Mouse (Mus musculus) c-Kit-positive CD71-positive TER-119-positive erythroid progenitor cells, embryonic 14.5 days (primary cell): ENCODE data around the gene Trdn.

ENCODE experiments used
- DNase-seq: peaks from one replicate; pipeline ENCODE4 v3.0.0-alpha.2; 2013; ENCODE audit warnings: low spot score

Trdn gene

DNA sequence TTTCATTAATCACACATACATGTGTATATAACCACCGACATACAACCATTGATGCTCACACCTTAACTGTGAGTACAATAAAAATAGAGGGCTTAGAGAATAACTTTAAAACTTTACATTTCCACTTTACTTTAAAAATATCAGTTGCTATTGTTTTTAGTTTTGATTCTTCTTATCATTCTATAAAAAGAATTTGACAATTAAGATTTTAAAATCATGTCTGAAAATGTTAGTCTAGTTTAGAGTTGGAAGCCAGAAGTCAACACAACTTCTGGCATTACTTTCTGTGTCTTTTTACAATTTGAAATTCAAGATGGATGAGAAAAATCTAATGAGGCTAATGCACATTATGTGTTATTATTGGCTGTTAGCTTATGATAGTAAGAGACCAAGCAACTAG, at the start of gene Trdn:
TSS of gene Trdn (plus strand) at position 301 of the 400 bp plus-strand sequence.
- no peak for DNase-seq

DNA sequence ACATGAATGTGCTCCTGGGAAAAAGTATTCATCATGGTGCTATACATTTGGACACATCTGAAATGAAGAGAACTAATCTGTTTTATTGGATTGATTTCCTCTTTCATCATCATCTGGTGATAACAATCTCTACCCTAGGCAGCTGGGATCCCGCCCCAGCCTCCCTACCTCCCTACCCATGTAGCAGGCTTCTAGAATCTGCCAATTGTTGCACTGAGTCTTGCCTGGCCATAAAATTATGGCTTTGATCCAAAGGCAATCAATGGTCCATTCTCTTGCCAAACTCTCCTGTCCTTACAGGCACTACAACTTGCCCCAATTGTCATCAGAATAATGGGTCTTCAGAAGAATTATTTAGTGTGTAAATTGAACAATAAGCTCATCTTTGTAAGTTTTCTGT, 19.6 kb upstream of the Trdn start:
- no peak for DNase-seq

DNA sequence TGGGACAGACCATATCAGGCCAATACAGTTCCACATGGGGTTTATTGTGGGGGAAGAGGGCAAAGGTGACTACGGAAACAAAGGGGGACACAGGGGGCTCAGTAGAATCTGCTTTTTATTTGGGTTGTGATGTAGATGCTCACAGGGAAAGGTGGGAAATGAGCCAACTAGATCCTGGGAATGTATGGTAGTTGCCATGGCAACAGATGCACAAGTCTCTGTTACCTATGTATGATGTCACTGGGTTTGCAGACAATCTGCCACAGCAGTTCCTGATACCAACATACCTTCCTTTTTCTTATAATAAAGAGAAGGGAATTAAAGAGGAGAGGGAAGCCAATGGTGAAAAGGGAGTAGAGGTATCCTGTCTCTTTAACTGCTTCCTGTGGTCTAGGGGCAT, 14.8 kb upstream of the Trdn start:
- no peak for DNase-seq

DNA sequence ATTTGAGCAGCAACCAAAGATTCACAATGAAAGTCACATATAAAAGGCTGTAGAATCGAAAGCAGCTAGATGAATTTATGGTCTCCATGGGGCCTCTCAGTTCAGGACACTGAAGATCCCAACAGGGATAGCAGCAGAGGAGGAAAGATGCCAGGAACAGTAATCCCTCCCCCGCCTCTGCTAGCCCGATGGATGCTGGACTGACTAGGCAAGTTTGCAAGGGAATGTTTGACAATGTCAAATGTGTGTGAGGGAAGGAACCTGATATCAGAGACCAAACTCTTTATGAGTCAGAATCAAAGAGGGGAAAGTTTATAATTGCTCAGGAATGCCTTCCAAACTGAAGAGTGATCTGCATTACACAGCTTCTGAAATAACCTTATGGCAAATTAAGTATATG, 7.2 kb upstream of the Trdn start:
- DNase-seq: no peak

DNA sequence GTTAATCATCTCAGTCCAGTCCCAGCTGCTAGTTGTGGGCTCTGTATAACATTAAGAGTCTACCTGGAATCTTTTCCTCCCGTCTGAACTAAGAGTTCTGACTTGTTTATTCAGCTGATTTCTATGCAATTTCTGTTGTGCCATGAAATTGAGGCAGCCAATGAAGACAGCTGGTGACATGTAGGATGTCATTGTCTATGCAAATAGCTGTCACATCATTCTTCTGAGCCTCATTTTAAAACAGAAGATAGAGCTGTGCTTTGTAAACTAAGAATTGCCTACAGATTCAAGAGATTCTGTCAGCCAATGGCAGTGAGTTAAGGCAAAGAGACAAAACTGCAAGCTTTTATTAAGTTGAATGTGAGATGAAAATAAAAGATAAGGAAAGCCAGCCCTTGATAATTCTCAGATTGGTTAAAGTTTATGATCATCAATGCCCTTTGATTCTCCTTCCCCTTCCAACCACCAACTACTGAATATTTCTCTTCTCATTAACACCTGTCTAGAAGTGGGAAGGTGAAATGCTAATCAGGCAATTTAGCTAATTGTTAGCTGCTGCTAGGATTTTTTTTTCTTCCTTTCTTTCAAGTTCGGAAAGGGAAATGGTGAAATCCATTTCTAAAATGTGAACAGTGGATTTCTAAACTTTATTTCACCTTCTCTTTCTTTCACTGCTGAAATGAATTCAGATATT, 1.9 kb downstream of the Trdn start:
- DNase-seq: no peak

DNA sequence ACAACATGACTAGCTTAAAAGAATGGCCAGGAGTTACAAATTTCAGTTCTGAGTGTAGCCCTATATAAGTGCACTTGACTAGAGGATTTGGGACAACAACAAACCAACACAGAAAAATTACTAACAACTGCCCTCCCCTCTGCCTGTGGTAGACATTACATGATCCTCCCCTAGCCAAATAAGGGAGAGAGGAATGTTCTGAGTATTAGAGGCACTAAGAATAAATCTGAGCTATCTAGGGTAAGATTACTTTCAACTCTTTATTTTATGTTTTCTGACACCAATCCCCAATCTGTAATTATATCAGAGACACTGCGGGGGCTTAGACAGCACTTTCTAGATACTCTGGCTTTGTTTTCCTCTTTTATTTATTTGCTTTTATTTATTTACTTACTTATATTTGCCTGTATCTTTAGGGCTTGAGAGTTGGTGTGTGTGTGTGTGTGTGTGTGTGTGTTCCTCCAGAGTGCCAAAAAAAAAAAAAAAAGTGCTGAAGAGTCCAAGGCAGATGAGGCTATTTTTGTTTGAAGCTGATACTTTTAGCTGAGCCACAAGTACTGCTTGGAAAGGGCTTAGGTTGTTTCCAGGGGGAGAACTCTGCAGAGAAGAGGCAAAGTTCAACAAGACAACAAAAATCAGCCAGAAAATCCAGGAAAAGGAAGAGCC, 2.7 kb downstream of the Trdn start:
- no peak for DNase-seq

DNA sequence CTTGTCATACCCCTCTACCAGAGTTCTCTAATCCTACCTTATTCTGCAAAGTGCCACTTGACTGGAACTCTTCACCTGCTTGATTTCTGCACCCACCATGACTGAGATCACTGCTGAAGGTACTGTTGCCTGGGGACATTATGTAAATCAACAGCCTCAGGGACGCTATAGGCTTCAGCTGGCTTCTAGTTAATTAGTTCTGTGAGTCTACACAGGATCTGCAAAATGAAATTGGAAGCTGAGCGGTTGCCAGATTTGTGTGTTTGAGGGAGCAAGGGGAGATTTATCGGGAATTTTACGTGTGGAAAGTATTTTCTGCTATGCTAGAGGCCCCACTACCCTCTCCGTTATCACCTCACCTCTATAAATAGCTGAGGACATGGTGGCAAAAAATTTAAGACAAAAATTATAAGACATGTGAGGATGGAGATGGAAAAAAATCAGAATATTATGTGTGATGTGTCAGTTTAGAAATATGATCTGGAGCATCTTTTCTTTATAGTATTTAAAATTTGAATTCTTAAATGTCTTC, 3.3 kb downstream of the Trdn start:
- DNase-seq: no peak

DNA sequence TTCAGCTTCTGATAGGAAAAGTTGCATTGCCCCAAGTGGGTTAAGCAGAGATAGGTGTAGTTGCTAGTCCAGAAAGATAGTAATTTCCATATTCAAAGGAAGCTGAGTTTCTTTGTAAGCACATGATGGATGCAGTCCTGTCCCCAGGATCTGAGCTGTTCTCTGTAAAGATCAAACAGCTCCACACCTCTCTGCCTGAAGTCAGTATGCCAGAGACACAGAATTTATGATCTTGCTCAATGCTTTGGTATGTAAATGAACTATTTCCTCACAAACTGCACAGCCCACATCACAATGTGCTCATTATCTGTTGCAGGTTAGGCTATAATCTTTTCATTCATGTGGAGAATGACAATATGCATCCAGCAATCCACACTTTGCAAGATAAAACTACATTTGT, 8.0 kb downstream of the Trdn start:
- DNase-seq: no peak

DNA sequence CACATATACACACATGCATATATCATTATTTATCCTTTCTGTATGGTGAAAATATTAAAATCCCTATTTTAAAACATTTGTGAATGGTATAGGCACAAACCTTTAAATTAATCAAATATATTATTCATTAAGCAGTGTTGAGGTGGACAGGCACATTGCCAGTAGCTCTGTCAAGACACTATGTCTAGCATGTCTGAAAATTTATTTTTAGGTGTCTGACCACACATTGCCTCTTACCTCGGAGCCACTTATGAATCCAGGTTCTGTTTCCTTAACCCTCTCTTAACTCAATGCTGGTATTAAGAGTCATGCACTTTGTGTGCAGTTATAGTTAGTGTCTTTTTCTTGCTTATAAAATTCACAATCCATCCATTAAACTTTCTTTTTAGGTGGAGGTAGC, 12.0 kb downstream of the Trdn start:
- no peak for DNase-seq

DNA sequence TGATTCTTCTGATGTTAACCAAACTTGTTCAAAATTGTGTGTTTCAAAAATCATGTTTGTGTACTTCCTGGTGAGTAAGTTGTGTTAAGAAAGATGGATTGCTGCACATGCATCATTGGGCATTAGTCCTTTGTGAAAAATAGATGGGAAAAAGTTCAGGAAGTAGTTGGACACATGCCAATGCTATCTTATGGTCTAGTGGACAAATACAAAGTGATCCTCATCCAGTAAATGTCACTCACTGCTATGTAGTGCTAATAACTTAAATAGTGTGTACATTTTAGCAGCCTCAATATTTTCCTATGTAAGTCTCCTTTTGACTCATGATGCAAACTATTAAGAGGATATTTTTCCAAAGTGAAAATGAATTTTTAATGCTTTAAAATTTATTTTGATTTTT, 27.6 kb downstream of the Trdn start:
- DNase-seq: no peak

DNA sequence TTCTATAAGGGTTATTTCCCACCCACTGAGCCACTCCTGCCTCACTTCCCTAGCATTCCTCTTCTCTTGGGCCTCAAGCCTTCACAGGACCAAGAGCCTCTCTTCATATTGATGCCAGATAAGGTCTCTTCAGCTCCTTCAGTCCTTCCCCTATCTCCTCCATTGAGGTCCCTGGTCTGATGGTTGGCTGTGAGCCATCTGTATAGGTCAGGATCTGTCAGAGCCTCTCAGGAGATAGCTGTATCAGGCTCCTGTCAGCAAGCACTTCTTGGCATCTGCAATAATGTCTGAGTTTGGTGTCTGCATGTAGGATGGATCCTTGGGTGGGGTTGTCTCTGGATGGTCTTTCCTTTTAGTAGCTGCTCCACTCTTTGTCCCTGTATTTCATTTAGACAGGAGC, 42.7 kb downstream of the Trdn start:
- DNase-seq: no peak

DNA sequence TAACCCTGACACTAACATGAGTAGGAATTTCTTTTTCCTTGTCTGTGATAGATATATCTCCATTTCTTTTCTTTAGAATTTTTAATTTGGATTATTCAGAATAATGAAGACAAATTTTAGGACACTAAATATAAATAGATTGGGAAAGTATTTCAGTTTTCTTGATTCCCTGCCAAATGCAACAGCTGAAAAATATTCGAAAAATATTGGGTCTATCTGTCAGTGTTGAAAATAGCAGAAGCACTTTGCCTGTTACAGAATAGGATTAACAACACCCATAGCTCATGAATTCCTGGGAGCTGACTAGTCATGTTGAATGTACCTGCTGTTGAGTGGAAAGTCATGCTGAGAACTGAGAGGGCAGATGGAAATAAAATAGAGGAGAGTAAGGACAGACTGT, 64.6 kb downstream of the Trdn start:
- no peak for DNase-seq

DNA sequence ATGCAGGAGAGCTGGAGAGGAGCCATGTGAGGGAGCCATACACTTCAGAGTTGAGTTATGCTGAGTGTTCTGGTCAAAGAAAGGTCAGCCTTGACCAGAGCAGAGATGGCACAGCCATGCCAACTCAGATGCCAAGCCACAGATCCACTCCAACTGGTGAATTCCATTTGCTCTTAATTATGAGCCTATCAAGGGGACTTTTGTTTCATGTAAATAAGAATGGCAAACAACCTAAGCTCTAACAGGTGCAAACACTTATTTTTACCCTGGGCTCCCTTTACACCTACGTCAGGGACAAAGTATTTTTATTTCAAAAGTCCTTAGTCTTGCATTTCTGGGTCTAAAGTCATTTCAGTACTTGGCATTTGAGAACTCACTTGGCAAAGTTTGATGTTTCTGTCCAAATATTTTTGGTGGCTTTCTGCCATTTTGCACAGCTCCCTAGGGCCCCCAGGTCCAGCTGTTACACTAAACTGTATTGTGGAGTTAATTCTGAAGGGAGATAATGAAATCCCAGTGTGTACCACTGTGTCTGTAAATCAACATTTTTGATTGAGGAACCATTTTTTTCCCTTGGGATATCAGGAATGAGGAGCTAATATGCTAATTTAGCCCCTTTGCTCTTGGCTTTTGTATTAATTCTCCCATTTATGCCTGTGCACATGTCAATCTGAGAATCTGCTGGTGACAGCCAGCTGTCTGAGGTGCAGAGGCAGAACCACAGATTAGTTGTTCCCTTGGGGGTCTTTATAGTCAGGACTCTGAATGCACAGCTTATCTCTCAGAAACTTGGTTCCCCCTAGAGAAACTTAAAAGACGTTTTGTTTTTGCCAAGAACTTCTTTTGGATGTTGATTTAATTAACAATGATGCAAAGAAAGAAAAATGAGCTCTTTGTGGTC, 99.6 kb downstream of the Trdn start:
- no peak for DNase-seq

DNA sequence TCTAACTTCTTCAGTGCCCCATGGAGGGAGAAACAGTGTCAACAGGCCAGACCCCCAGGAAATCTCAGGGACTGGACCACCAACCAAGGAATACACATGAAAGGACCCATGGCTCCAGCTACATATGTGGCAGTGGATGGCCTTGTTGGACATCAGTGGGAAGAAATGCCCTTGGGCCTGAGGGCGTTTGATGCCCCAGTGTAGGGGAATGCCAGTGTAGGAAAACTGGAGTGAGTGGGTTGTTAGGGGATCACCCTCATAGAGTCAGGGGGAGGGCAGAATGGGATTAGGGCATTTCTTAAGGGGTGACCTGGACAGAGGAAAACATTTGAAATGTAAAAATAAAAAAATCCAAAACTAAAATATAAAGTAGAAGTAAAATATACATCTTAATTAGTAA, 108.7 kb downstream of the Trdn start:
- DNase-seq: no peak

DNA sequence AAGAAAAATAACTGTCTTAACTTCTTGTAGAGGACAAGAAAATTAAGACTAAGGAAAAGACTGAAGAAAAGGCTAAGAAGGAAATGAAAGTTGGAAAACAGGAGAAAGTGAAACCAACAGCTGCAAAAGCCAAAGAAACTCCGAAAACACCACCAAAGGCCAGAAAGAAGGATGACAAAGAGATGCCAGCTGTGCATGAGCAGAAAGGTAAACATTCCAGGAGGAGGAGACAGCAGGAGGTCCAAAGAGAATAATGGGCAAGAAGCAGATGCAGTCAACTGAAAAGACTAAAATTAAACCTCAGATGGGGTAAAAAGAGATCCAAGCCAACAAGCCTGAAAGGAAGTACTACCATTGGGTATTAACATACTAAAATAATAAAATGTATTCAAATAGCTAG, 115.6 kb downstream of the Trdn start:
- DNase-seq: no peak

DNA sequence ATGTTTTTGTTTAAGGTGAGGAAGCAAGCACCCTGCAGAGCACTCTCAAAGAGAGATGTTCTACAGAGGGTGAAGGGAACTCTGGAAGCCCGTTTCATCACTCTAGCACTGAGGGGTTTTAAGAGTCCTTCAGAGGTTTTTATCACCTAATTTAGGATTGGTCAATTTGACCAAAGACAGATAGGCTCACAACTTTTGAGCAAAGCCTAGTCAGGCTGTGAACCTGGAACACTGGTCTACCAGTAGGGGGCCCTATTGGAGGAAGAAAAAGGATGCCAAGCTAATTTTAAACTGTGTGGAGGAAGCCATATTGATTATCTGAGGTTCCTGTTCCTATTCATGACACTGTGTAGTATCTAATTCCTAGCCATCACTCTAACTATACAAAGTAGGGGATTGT, 117.9 kb downstream of the Trdn start:
- no peak for DNase-seq

DNA sequence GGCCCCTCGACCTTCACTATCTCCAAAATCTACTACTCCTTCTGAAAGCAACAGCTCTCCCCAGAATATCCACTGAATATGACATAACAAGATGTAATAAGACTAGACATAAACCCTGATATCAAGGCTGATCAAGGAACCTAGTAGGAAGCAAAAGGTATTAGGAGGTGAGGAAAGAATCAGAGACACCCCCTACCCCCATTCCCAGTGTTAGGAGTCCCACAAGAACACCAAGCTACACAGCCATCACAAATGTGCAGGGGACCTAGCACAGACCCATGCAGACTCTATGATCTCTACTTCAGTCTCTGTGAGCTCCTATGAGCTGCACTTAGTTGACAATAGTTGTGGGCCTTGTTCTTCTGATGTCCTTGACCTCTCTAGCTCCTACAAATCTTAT, 130.1 kb downstream of the Trdn start:
- no peak for DNase-seq

DNA sequence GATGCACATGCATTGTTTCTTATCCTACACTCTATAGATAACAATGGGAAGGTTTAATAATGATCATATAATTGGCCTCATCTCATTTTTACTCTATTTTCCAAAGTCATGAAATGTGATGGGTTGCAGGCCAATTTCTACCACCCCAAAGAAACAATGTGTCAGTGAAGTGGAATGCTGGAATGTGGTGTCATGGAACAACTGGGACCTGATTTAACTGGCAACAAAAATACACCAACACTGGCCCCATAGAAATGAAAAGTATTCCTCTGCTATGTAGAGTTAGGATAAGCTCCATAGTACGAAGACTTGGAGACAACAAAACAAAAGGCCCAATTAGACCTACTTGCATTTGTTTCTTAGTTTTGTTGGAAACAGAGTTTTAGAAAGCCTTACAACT, 173.6 kb downstream of the Trdn start:
- DNase-seq: no peak

DNA sequence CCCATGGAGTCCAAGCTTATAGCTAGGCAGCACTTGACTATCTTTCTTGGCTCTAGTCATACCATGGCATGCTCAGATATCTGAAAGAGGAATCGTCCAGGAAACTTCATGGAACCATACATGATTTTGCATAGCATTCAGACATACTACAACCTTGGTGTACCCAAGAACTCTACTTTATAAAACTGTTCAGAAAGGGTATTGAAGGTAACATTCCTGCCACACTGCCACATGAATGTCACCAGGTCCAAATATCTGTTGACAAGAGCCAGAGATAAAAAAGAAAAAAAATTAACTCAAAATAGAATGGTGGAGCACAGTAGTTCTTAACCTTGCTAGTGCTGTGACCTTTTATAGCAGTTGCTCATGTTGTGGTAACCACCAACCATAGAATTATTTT, 175.8 kb downstream of the Trdn start:
- no peak for DNase-seq

DNA sequence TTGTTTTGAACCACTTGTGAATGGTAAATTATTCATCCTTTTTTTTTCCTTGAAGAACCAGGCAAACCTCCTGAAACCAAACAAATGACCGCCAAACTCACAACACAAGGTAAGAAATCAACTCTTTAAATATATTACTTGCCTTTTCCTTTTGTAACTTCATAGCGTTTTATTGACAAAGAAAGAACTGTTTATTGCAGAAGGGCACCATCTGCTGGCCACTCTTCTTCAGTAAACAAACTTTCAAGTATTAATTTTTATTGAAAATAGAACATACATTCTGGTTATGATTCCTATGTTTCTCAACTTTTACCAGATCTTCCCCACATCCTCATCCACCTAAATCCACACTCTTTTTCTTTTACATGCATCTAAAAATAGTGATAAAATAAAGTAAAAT, 224.6 kb downstream of the Trdn start:
- no peak for DNase-seq

DNA sequence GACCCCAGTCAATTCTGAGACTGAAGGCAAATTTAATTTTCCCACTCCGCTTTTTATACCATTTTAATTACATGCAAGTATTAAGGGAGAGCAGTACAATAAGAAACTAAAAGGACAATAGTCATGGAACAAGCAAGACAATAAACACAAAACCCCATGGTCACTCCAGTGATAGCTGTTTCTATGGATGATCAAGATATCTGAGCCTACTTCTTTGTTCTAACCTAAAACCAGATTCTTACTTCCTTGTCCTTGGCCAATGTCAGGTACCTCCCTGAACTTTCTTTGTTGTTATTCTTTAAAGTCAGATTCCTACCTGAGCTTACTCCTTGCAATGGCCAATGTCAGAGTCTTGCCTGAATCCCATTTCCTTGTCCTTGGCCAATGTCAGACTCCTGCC, 272.7 kb downstream of the Trdn start:
- DNase-seq: no peak

DNA sequence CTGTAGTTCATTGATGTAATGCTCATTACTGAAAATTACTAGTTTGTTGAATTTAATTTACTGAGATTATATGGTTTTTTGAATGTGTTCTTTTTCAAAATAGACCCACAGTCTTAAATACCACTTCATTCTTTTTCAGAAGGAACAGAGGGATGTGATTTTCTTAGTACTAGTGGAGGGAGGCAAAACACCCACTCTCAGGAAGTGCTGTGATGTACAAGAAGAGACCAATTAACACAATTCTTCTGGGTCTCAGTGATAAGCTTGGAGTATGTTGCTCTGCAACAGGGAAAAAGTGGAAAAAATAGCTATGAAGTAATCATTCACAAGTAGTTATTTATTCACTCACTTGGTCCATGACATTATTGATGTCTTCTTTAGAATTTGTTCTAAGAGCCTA, 286.2 kb downstream of the Trdn start:
- no peak for DNase-seq

DNA sequence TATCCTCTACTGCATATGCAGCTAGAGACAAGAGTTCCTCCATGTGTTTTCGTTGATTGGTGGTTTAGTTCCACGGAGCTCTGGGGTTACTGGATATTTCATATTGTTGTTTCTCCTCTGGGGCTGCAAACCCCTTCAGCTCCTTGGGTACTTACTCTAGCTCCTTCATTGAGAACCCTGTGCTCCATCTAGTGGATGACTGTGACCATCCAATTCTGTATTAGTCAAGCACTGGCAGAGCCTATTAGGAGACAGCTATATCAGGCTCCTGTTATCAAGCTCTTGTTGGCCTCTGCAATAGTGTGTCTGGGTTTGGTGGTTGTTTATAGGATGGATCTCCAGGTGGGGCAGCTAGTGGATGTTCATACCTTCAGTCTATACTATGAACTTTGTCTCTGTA, 290.2 kb downstream of the Trdn start:
- no peak for DNase-seq
